Mouse (Mus musculus): ENCODE measurements at regions not wholly inside any gene's neighbourhood (a gene's known extent, or its start where the extent isn't known, plus 50 kb on each side); places are given as distances from the start of the nearest gene placed in this dataset.
A peak's percentile ranks its signal among the peaks of the same experiment; 100 is the strongest.

DNA sequence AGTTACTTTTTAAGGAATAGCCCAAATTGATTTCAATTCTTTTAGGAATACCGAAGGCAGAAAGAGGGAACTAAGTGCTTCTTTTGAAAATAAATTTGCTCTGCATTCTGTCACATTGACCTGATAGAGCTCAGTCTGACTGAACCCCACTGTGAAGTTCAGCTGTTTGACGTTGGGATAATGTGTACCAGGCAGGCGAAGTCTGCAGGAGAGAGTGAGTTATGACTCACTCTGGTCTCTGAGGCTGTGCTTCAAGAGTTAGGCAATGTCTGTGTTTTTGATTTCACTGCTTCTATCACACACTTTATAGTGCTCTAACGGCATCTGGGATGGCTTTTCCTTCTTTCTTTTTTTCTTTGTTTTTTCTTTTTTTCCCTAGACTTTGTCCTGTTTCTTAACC lies 283.5 kb downstream of the Naf1 start:
- no peak for DNase-seq (ENCODE audit: low read depth, low spot score)

DNA sequence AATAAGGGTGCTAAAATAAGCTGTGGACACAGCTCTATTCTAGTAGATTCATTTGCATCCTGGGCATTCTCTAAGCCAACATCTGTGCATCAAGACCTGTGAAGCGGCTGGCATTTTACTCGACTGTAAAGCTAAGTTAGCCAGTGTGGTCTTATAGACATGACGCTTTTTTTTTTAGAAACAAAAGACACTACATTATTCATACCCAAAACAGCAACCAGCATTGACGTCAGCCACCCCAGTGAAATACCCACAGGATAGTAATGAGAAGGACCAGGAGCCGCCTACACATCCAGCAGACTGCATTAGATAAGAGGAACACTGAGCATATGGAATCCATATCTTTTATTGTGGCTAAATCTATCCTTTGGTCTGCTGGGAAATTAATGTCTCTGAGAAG lies 321.7 kb downstream of the Naf1 start:
- no peak for DNase-seq (ENCODE audit: low read depth, low spot score)

- DNase-seq (ENCODE audit: low read depth, low spot score), result no peak
Observed at GRCm38 (mm10) chr8:67199213-67199612, 324.4 kb upstream of the Nat3 start.

- no peak for DNase-seq (ENCODE audit: low read depth, low spot score)
Observed at GRCm38 (mm10) chr8:67206064-67206463, 317.6 kb upstream of the Nat3 start.

DNA sequence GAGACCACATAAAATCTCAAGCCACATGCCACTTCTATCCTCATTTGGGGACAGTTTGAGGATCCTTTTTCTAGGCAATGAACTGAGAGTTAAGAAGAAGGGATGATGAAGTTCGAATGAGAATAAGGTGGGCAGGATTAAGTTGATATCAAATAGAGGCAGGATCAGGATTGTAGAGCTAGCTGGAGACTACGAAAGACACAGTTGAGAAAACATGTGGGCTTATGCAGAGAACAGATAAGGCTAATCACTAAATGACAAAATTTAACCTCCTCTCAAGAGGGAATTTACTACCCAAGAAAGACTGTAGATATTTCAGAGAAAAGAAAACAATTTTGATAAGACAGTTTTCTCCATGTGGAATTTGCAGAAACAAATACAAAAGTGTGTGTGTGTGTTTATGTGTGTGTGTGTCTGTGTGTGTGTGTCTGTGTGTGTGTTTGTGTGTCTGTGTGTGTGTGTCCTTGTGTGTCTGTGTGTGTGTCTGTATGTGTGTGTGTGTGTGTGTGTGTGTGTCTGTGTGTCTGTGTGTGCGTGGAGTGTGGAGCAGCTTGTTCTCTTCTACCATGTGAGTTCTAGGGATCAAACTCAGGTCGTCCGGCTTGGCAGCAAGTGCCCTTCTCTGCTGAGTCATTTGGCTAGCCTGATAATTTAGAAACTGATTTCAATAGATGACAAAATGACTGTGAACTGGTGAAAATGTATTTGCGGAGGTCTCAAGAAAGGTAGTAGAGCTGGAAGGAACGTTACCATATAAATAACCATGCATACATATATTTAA lies 291.5 kb upstream of the Nat3 start:
- DNase-seq (ENCODE audit: low read depth, low spot score), result no peak

GRCm38 (mm10) chr8:67238934-67239333 lies 284.7 kb upstream of the Nat3 start:
- DNase-seq (ENCODE audit: low read depth, low spot score), result no peak

GRCm38 (mm10) chr8:67278759-67279158 lies 244.9 kb upstream of the Nat3 start:
- no peak for DNase-seq (ENCODE audit: low read depth, low spot score)

DNA sequence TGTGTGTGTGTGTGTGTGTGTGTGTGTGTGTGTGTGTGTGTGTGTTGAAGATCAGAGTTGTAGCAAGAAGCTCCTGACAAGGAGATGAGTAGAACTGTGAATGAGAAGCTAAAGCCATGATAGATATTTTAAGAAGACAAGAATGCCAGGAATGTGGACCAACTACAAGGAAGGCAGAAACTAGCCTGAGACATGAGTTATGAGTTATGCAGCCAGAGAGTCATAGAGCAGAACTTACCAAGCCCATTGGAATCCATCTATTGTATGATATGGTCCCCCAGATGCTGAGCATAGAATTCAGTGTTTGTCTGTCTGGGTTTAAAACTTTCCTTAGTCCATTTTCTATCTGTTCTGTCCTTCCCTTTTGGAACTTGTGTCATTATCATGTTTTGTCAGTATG lies 244.2 kb upstream of the Nat3 start:
- no peak for DNase-seq (ENCODE audit: low read depth, low spot score)

DNA sequence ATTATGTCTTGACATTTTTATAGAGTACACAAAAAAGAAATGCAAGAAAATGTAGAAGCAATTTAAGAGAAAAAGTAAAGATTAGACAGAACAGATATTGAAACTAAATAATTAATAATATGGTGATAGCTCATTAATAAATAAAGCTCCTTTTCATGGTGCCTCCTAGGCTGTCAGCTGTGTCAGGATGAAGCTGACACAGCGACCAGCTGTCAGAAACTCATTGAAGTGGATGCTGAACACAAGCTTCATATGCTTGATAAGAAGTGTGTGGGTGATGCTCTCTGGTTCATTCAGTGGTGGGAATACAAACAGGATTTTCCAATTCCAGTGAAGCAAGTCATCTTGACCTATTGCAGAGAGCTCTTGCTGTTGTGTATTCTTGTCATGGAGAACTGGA lies 213.2 kb upstream of the Nat3 start:
- no peak for DNase-seq (ENCODE audit: low read depth, low spot score)

DNA sequence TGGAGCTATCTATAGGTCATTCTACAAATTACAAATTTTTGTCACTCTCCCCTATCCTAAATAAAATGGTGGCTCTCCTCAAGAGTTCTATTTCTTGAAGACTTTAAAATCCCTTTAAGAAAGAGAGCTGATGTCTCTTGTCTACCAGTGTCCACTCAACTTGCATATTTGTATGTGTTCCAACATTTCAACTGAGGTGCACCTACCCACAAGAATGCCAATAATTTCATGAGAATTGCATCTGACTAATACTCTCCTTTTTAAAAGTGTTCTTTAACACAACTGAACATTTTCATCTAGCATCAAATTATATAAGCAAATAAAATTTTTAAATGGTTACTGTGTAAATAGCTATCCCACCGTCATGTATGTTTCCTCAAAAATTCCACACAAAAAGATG lies 206.3 kb upstream of the Nat3 start:
- DNase-seq (ENCODE audit: low read depth, low spot score), result no peak

- no peak for DNase-seq (ENCODE audit: low read depth, low spot score)
Observed at GRCm38 (mm10) chr8:67318675-67319074, 205.0 kb upstream of the Nat3 start.

DNA sequence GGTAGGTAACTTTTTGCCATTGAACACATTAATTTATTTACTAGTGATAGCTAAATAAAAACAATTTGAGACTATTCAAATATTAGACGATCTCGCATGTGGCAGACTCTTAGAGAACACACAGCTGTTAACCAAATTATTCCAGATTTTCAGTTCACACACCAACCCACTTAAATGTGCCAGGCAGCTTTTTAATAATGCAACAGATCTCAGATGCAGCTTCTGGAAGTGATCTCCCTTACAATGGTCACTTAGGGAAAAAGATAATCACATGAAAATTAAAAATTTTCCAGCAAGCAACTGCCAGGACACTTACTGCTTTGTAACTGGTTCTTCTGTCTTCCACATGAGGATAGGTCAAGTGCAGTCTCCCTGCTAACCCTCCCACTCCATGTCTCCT lies 203.1 kb upstream of the Nat3 start:
- no peak for DNase-seq (ENCODE audit: low read depth, low spot score)

GRCm38 (mm10) chr8:67328439-67328838 lies 195.2 kb upstream of the Nat3 start:
- no peak for DNase-seq (ENCODE audit: low read depth, low spot score)

GRCm38 (mm10) chr8:67377061-67377460 lies 146.6 kb upstream of the Nat3 start:
- DNase-seq (ENCODE audit: low read depth, low spot score), result no peak

DNA sequence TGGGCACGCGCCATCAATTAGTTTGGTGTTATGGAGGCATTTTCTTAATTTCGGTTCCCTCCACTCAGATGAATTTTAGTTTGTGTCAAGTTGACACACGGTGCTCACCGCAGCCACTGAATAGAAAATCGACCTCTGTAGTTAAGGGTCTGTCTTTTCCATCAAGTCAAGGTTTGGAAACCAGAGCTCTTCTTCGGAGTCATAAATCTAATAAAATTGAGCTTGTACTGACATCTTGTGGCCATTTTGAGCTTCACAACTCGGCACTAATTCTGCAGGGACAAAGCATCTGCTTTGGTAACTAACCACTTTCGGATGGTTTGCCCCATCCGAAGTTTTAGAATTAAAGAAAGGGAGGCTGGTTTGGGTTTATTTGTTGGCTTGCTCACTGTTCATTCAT lies 117.7 kb upstream of the Nat3 start:
- DNase-seq (ENCODE audit: low read depth, low spot score), result peak; percentile 37

DNA sequence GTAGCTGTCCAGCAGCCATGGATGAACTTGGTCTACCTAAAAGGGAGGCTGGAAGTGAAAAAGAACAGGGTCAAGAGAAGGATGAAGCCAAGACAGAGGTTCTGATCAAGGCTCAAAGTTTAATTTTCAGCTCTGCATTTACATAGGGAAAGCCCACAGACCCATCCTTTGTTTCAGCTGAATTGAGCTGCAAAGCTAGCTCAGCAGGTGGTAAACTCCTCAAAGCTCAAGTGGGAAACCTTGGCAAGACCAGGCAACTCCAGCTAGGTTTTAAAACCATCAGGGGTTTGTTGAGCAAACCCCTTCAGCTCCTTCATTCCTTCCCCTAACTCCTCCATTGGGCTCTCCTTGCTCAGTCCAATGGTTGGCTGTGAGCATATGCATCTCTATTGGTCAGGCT lies 108.8 kb upstream of the Nat3 start:
- no peak for DNase-seq (ENCODE audit: low read depth, low spot score)

- DNase-seq (ENCODE audit: low read depth, low spot score), result no peak
Observed at GRCm38 (mm10) chr8:67422521-67422920, 101.1 kb upstream of the Nat3 start.

Measured in brain, embryonic 18.5 days (tissue).